ENCODE assay signal across 9 mouse cellular contexts in the genomic region with DNA sequence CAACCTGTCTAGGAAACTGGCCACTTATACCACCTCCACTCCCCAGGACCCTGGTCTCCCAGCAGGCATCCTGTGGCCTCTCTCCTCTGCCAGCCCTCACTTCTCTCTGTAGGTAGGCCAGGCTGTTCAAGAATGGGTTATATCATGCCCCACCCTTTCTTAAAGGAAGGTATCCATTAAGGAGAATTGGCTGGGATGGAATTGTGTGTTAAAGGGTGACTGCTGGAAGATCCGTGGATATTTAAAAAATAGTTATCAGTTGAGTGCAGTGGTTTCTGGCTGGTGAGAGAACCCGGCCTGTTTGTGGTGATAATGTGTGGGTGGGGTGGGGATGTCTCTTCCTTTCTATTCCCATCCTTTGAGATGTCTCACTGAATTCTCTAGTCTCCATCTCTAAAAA. TPM values are rescaled to one million over a fixed set of nuclear protein-coding genes. Genes with fewer than 3 reads are reported as not detected.
DNase-seq lines count a peak whose midpoint lies in the region; ATAC-seq and TF ChIP-seq lines count a peak whose summit lies in the region.
"Had no signal": no experiment of that assay in that cellular context is flagged by ENCODE, and none has a peak within 500 bp of the region (broad histone marks: within the 10 kb centered on the region; RNA-seq: fewer than 3 reads in every experiment).

No protein-coding gene starts in this region.

- WGBS in heart, embryonic 14.5 days = 15% methylated on average over 2 of the region's 2 CpGs
- 61% methylated on average over 2 of the region's 2 CpGs for WGBS in embryonic facial prominence, embryonic 13.5 days
- WGBS in liver, embryonic 11.5 days = 27% methylated on average over 2 of the region's 2 CpGs

- H3K36me3 ChIP-seq in heart, embryonic 14.5 days (ENCODE audit: control insufficient read depth, insufficient read depth, low read length) = peaks cover 13% of the 10 kb centered on the region
- H3K36me3 ChIP-seq in ES-Bruce4 (ENCODE audit: control insufficient read depth, insufficient read depth, low read length, poor library complexity, severe bottlenecking) = no peaks in the 10 kb centered on the region
- peaks cover 11% of the 10 kb centered on the region for H3K36me3 ChIP-seq in embryonic facial prominence, embryonic 13.5 days
- 0 out of 2 replicates have a peak, but pooled peaks cover 5% of the 10 kb centered on the region for H3K36me3 ChIP-seq in liver, embryonic 11.5 days (ENCODE audit: control insufficient read depth, insufficient read depth, low read length)

- no peak for ATAC-seq in heart, embryonic 14.5 days (ENCODE audit: insufficient number of reproducible peaks, insufficient read depth, low FRiP score, low read depth)
- ATAC-seq in embryonic facial prominence, embryonic 13.5 days (ENCODE audit: insufficient number of reproducible peaks, insufficient read depth, low FRiP score, low TSS enrichment, low read depth) = no peak
- ATAC-seq in liver, embryonic 11.5 days (replicated peaks; ENCODE audit: low FRiP score) = peak; percentile 52

- no peak for TF ChIP-seq POLR2A in ES-Bruce4 (IDR thresholded peaks at IDR 0.05; ENCODE audit: insufficient read depth, low read length)

- H3K4me2 ChIP-seq in heart, embryonic 14.5 days (ENCODE audit: low read length) = peak overlapping the region; percentile 76
- 0 out of 2 replicates have a peak overlapping the region, but pooled peaks have one; percentile 78 for H3K4me2 ChIP-seq in embryonic facial prominence, embryonic 13.5 days
- H3K4me2 ChIP-seq in liver, embryonic 11.5 days = peak overlapping the region; percentile 88

- H3K27ac ChIP-seq in heart, embryonic 14.5 days (replicated peaks in 1 of 2; ENCODE audit: control insufficient read depth in 1 of 2, insufficient read depth in 1 of 2, low read depth in 2 of 2, low read length in 2 of 2) = peak overlapping the region; percentile 91 to 97
- no peak overlapping the region for H3K27ac ChIP-seq in ES-Bruce4 (ENCODE audit: insufficient read depth, low read length)
- peak overlapping the region; percentile 88; the same call in 1 of the 2 replicates for H3K27ac ChIP-seq in embryonic facial prominence, embryonic 13.5 days
- peak overlapping the region; percentile 96 for H3K27ac ChIP-seq in liver, embryonic 11.5 days (ENCODE audit: low read depth, low read length)

- TF ChIP-seq CTCF in ES-Bruce4 (IDR thresholded peaks at IDR 0.05; ENCODE audit: low read depth, low read length) = no peak

- peaks cover 13 to 28% of the 10 kb centered on the region in 2 experiments for H3K4me1 ChIP-seq in heart, embryonic 14.5 days (ENCODE audit: control insufficient read depth in 2 of 2, insufficient read depth in 2 of 2, low read length in 2 of 2)
- H3K4me1 ChIP-seq in ES-Bruce4 (ENCODE audit: control insufficient read depth, insufficient read depth, low read length) = peaks cover 2% of the 10 kb centered on the region
- H3K4me1 ChIP-seq in embryonic facial prominence, embryonic 13.5 days = peaks cover 25% of the 10 kb centered on the region
- peaks cover 36% of the 10 kb centered on the region for H3K4me1 ChIP-seq in liver, embryonic 11.5 days (replicated peaks; ENCODE audit: control insufficient read depth, insufficient read depth, low read length)

- intact Hi-C loops in left cerebral cortex, postnatal 10 days (cut with DNase I) = no loop called here
- intact Hi-C loops in left cerebral cortex, postnatal 36 days (cut with DNase I) = no loop called here

- TF ChIP-seq EP300 in ES-Bruce4 (IDR thresholded peaks at IDR 0.05; ENCODE audit: insufficient read depth, low read depth, low read length) = no peak

- no peak for DNase-seq in heart, adult 18-20 months
- no peak for DNase-seq in liver, embryonic 11.5 days (ENCODE audit: low spot score)
- DNase-seq in left cerebral cortex, postnatal 10 days (ENCODE audit: extremely low spot score in 1 of 2, low spot score in 2 of 2) = no peak
- no peak for DNase-seq in natural killer cell, adult 2 months (ENCODE audit: low spot score in 2 of 2)
- DNase-seq in left cerebral cortex, postnatal 36 days (ENCODE audit: low spot score in 2 of 2) = no peak

- H3K27me3 ChIP-seq in heart, embryonic 14.5 days (ENCODE audit: control insufficient read depth, insufficient read depth, low read length) = no peaks in the 10 kb centered on the region
- H3K27me3 ChIP-seq in ES-Bruce4 (ENCODE audit: control insufficient read depth, insufficient read depth, low read length, poor library complexity, severe bottlenecking) = no peaks in the 10 kb centered on the region
- H3K27me3 ChIP-seq in embryonic facial prominence, embryonic 13.5 days = no peaks in the 10 kb centered on the region
- no peaks in the 10 kb centered on the region for H3K27me3 ChIP-seq in liver, embryonic 11.5 days (replicated peaks; ENCODE audit: control insufficient read depth, insufficient read depth, low read length)
- H3K27me3 ChIP-seq: hindbrain, embryonic 15.5 days had no signal

- H3K4me3 ChIP-seq in heart, embryonic 14.5 days (ENCODE audit: control insufficient read depth in 1 of 2, insufficient read depth in 1 of 2, low read depth in 1 of 2, low read length in 2 of 2) = peak overlapping the region in 1 of 2 experiments; percentile 70; a peak in 2 of 4 replicates
- H3K4me3 ChIP-seq in ES-Bruce4 (ENCODE audit: low read depth, low read length) = no peak overlapping the region
- H3K4me3 ChIP-seq in embryonic facial prominence, embryonic 13.5 days = no peak overlapping the region
- peak overlapping the region; percentile 86 for H3K4me3 ChIP-seq in liver, embryonic 11.5 days (ENCODE audit: low read depth, low read length)

- peak overlapping the region; percentile 71 for H3K9ac ChIP-seq in heart, embryonic 14.5 days (ENCODE audit: low read length)
- H3K9ac ChIP-seq in ES-Bruce4 (ENCODE audit: low read depth, poor library complexity, severe bottlenecking) = peak overlapping the region; percentile 56; the same call in 1 of the 2 replicates
- H3K9ac ChIP-seq in embryonic facial prominence, embryonic 13.5 days = peak overlapping the region; percentile 61; the same call in 1 of the 2 replicates
- peak overlapping the region; percentile 79 for H3K9ac ChIP-seq in liver, embryonic 11.5 days (ENCODE audit: low read depth, low read length)

- H3K9me3 ChIP-seq in heart, embryonic 14.5 days (ENCODE audit: control insufficient read depth, low read length) = no peaks in the 10 kb centered on the region
- H3K9me3 ChIP-seq in ES-Bruce4 (replicated peaks; ENCODE audit: control insufficient read depth, insufficient read depth, low read length, poor library complexity, severe bottlenecking) = no peaks in the 10 kb centered on the region
- H3K9me3 ChIP-seq in embryonic facial prominence, embryonic 13.5 days = no peaks in the 10 kb centered on the region
- H3K9me3 ChIP-seq in liver, embryonic 11.5 days (ENCODE audit: control insufficient read depth, low read length) = no peaks in the 10 kb centered on the region
- H3K9me3 ChIP-seq: hindbrain, embryonic 15.5 days had no signal

RNA-seq across cellular contexts. Expression of a gene that starts 1.6 kb away (rescaled TPM):
- 24.8 and 29.1 TPM in 2 replicates for polyA plus RNA-seq in heart, embryonic 14.5 days (2014; fragmentation: Nextera tagmentation; extraction: Ambion mirVana)
- 10 to 100 TPM; 49.5 to 51.2 TPM for total RNA-seq in heart, adult 18-20 months (2021)
- polyA plus RNA-seq in ES-Bruce4 (2011; ENCODE audit: insufficient read depth, insufficient read length, low read depth, missing spikeins) = 23.5 and 25.8 TPM in 2 replicates
- 45.4 and 49.0 TPM in 2 replicates for polyA plus RNA-seq in embryonic facial prominence, embryonic 13.5 days (2015; fragmentation: Nextera tagmentation; extraction: Ambion mirVana)
- polyA plus RNA-seq in liver, embryonic 11.5 days (2014; fragmentation: Nextera tagmentation; extraction: Ambion mirVana) = 26.1 and 31.1 TPM in 2 replicates
- 100 to 1,000 TPM in 1 of 2 experiments, 10 to 100 TPM in 1; 86.6 to 101 TPM for total RNA-seq in left cerebral cortex, postnatal 10 days (2021)
- total RNA-seq in left cerebral cortex, postnatal 36 days (2021) = 100 to 1,000 TPM in 1 of 2 experiments, 10 to 100 TPM in 1; 89.4 to 135 TPM

RNA-seq across cellular contexts. Expression of a gene that starts 5.9 kb away (rescaled TPM):
- 27.1 and 31.5 TPM in 2 replicates for polyA plus RNA-seq in heart, embryonic 14.5 days (2014; fragmentation: Nextera tagmentation; extraction: Ambion mirVana)
- 10 to 100 TPM; 28.0 to 30.4 TPM for total RNA-seq in heart, adult 18-20 months (2021)
- 10.3 and 14.8 TPM in 2 replicates for polyA plus RNA-seq in ES-Bruce4 (2011; ENCODE audit: insufficient read depth, insufficient read length, low read depth, missing spikeins)
- 32.7 and 36.9 TPM in 2 replicates for polyA plus RNA-seq in embryonic facial prominence, embryonic 13.5 days (2015; fragmentation: Nextera tagmentation; extraction: Ambion mirVana)
- 37.2 and 41.2 TPM in 2 replicates for polyA plus RNA-seq in liver, embryonic 11.5 days (2014; fragmentation: Nextera tagmentation; extraction: Ambion mirVana)
- total RNA-seq in left cerebral cortex, postnatal 10 days (2021) = 10 to 100 TPM; 13.2 to 15.3 TPM
- total RNA-seq in left cerebral cortex, postnatal 36 days (2021) = 10 to 100 TPM; 11.4 to 15.5 TPM

RNA-seq across cellular contexts. Expression of a gene that starts 15.2 kb away (rescaled TPM):
- polyA plus RNA-seq in heart, embryonic 14.5 days (2014; fragmentation: Nextera tagmentation; extraction: Ambion mirVana) = 6.8 and 7.0 TPM in 2 replicates
- total RNA-seq in heart, adult 18-20 months (2021) = under 1 TPM; 0.41 to 0.60 TPM
- polyA plus RNA-seq in ES-Bruce4 (2011; ENCODE audit: insufficient read depth, insufficient read length, low read depth, missing spikeins) = 1.0 and 1.5 TPM in 2 replicates
- 10.6 and 11.7 TPM in 2 replicates for polyA plus RNA-seq in embryonic facial prominence, embryonic 13.5 days (2015; fragmentation: Nextera tagmentation; extraction: Ambion mirVana)
- 2.0 TPM in 2 replicates for polyA plus RNA-seq in liver, embryonic 11.5 days (2014; fragmentation: Nextera tagmentation; extraction: Ambion mirVana)
- total RNA-seq in left cerebral cortex, postnatal 10 days (2021) = 10 to 100 TPM; 33.0 to 34.8 TPM
- total RNA-seq in left cerebral cortex, postnatal 36 days (2021) = 10 to 100 TPM; 17.7 to 19.5 TPM

RNA-seq across cellular contexts. Expression of a gene that starts 43.2 kb away (rescaled TPM):
- 11.2 and 11.7 TPM in 2 replicates for polyA plus RNA-seq in heart, embryonic 14.5 days (2014; fragmentation: Nextera tagmentation; extraction: Ambion mirVana)
- total RNA-seq in heart, adult 18-20 months (2021) = 1 to 10 TPM; 8.0 to 9.5 TPM
- polyA plus RNA-seq in ES-Bruce4 (2011; ENCODE audit: insufficient read depth, insufficient read length, low read depth, missing spikeins) = 28.1 and 30.1 TPM in 2 replicates
- 20.4 and 24.4 TPM in 2 replicates for polyA plus RNA-seq in embryonic facial prominence, embryonic 13.5 days (2015; fragmentation: Nextera tagmentation; extraction: Ambion mirVana)
- 20.9 and 22.3 TPM in 2 replicates for polyA plus RNA-seq in liver, embryonic 11.5 days (2014; fragmentation: Nextera tagmentation; extraction: Ambion mirVana)
- total RNA-seq in left cerebral cortex, postnatal 10 days (2021) = 1 to 10 TPM; 6.3 to 7.8 TPM
- 1 to 10 TPM; 6.3 to 7.1 TPM for total RNA-seq in left cerebral cortex, postnatal 36 days (2021)

RNA-seq across cellular contexts. Expression of a gene that starts 43.3 kb away (rescaled TPM):
- 24.1 and 24.2 TPM in 2 replicates for polyA plus RNA-seq in heart, embryonic 14.5 days (2014; fragmentation: Nextera tagmentation; extraction: Ambion mirVana)
- 10 to 100 TPM; 20.5 to 21.7 TPM for total RNA-seq in heart, adult 18-20 months (2021)
- 77.8 and 79.1 TPM in 2 replicates for polyA plus RNA-seq in ES-Bruce4 (2011; ENCODE audit: insufficient read depth, insufficient read length, low read depth, missing spikeins)
- polyA plus RNA-seq in embryonic facial prominence, embryonic 13.5 days (2015; fragmentation: Nextera tagmentation; extraction: Ambion mirVana) = 43.6 and 43.8 TPM in 2 replicates
- polyA plus RNA-seq in liver, embryonic 11.5 days (2014; fragmentation: Nextera tagmentation; extraction: Ambion mirVana) = 56.4 and 62.8 TPM in 2 replicates
- 10 to 100 TPM; 40.0 to 41.9 TPM for total RNA-seq in left cerebral cortex, postnatal 10 days (2021)
- total RNA-seq in left cerebral cortex, postnatal 36 days (2021) = 10 to 100 TPM; 39.3 to 42.9 TPM
